Mouse (Mus musculus): ENCODE measurements at regions not wholly inside any gene's neighbourhood (a gene's known extent, or its start where the extent isn't known, plus 50 kb on each side); places are given as distances from the start of the nearest gene placed in this dataset.

DNA sequence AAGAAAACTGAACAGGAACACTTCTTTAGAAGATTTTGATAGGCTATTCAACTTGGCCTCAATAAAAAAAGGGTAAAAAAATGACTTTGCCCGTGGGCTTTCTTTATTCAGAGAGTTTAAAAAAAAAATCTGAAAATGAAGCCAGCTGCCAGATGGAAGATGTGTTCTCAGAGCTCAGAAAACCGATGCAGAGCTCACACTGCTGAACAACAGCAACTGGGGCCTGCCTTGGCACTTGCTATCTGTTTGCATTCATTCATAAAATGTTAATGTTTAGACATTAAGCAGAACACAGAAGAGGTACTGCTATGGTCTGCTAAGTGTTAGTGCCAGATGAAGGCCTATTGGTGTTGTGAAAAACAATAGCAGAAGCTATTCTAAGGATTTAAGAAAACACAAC lies 173.8 kb upstream of the Smc2 start:
- no peak for DNase-seq (ENCODE audit: low read depth)

DNA sequence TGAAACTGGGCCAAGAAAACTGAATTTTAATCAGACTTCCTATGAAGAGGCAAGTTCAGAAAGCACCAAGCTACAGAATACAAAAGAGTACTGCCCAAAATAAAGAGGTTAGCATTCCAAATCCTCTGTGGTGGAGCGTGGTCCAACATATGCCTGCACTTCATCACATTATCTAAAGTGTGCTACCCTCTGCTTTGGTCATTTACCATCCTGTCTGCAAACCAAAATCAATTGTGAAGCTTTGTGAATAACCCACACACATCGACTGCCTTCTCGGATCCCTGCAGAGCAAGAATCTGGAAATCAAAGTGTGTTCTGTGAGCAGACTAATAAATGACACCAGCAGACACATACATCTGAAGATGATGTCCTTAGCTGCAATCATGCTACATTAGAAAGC lies 156.6 kb upstream of the Smc2 start:
- no peak for DNase-seq (ENCODE audit: low read depth)

GRCm38 (mm10) chr4:52284909-52285308 lies 154.1 kb upstream of the Smc2 start:
- DNase-seq (ENCODE audit: low read depth), result no peak

GRCm38 (mm10) chr4:52293676-52294075 lies 145.4 kb upstream of the Smc2 start:
- DNase-seq (ENCODE audit: low read depth), result no peak

GRCm38 (mm10) chr4:52299226-52299625 lies 139.8 kb upstream of the Smc2 start:
- no peak for DNase-seq (ENCODE audit: low read depth)

GRCm38 (mm10) chr4:52301653-52302052 lies 137.4 kb upstream of the Smc2 start:
- no peak for DNase-seq (ENCODE audit: low read depth)

DNA sequence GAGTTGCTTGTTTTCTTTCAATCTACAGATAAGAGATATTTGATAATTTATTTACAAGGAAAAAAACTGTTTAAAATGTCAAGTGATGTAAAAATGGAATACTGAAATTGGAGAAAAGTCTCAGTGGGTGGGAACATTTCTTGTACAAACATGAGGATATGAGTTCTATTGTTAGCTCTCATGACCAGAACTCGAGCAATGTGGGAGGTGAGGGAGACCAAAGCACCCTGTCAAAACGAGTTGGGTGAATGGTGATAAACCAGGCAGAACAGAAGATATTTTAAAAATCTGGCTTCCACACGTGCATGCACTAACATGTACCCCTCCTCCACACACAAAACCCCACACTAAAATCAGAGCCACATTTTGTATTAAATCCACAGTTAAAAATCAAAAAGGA lies 114.7 kb upstream of the Smc2 start:
- no peak for DNase-seq (ENCODE audit: low read depth)

GRCm38 (mm10) chr4:52331361-52331951 lies 107.6 kb upstream of the Smc2 start:
- no peak for DNase-seq (ENCODE audit: low read depth)

GRCm38 (mm10) chr4:52336365-52337017 lies 102.6 kb upstream of the Smc2 start:
- no peak for DNase-seq (ENCODE audit: low read depth)

DNA sequence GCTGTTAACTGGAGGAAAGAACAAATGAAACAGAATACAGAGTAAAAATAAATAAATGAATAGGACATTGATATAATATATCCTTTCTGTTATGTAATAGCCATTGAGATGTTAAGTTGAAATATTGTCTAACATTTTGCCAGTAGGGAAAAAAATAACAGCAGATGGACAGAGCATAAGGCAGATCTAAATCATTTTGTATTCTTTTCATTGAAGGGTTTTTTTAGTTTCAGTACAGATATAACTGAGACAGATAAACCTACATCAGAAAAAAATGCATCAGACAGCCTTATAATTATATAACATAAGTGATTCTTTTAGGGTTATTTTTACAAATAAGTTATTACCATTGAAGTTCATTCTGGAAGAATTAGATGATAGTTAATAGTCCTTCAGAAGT lies 97.8 kb upstream of the Smc2 start:
- DNase-seq (ENCODE audit: low read depth), result no peak

- no peak for DNase-seq (ENCODE audit: low read depth)
These were observed 77.3 kb upstream of the Smc2 start for GRCm38 (mm10) chr4:52361751-52362150.

DNA sequence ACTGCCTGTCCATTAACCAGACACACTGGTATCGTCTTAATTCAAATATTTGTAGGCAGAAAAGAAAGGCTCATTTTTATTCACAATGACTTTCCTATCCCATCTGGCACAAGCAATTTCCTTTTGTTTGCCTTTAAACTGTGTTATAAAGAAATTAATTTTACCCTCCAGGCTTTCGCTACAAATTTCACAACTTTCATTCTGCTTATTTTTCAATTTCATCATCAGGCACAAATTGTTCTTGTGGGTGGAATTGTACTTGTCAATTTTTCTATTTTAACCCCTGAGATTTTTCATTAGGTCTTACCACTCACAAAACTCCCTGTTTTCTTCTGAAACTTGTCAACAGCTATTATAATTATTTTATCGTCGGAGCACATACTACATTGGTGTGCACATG lies 73.2 kb upstream of the Smc2 start:
- peak; percentile 17 for DNase-seq (ENCODE audit: low read depth)

DNA sequence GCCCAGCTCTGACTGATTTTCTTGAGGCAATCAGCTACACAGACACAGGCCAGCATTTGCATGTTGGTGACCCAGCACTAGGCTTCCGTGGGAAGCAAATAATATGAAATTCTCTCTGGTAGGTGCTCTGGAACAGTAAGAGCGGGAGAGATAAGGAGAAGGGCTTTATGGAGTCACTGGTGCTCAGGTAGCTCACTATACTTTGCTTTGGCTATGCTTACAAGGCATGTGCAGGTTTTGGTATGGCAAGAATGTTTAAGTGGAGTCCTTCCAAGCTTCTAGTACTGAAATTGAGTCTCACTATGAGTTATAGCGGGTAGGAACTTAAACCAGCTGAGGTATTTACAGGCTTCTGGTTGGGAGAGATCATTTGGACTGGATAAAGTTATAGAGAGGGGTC lies 70.5 kb upstream of the Smc2 start:
- DNase-seq (ENCODE audit: low read depth), result no peak
